Mouse (Mus musculus) liver, embryonic 15.5 days (tissue): Measurements from ENCODE around the gene Zfp710. TPM values are rescaled to one million over a fixed set of nuclear protein-coding genes. Genes with fewer than 3 reads are reported as not detected.
"Not testable (repeated sequence)": the region's sequence is repeated elsewhere in the genome, so short reads cannot be mapped to it uniquely, and the experiment has no call there.

Experiments used
- ATAC-seq: fragments of 200-750 bp; cut with Nextera tagmentation; 2 replicates; pipeline ENCODE4 v1.8.0; 2017; ENCODE audit warnings: moderate number of reproducible peaks, mild to moderate bottlenecking, moderate library complexity; ENCODE audit not compliant: insufficient read depth
- H3K27ac ChIP-seq: fragments of 300-500 bp; sonication (generic); replicated peaks from 2 replicates; pipeline ENCODE4 v1.5.1; 2015; ENCODE audit warnings: mild to moderate bottlenecking, inconsistent platforms
- H3K27me3 ChIP-seq: fragments of 300-500 bp; sonication (generic); 2 replicates; pipeline ENCODE4 v1.6.1; 2015; ENCODE audit warnings: mild to moderate bottlenecking, inconsistent platforms
- H3K36me3 ChIP-seq: fragments of 300-500 bp; sonication (generic); replicated peaks from 2 replicates; pipeline ENCODE4 v1.6.1; 2015; ENCODE audit warnings: moderate library complexity, mild to moderate bottlenecking, inconsistent platforms
- H3K4me1 ChIP-seq: fragments of 300-500 bp; sonication (generic); replicated peaks from 2 replicates; pipeline ENCODE4 v1.6.1; 2015; ENCODE audit warnings: inconsistent platforms
- H3K4me2 ChIP-seq: fragments of 300-500 bp; sonication (generic); 2 replicates; pipeline ENCODE4 v1.6.1; 2015; ENCODE audit warnings: moderate library complexity, mild to moderate bottlenecking, inconsistent platforms
- H3K4me3 ChIP-seq: fragments of 300-500 bp; sonication (generic); replicated peaks from 2 replicates; pipeline ENCODE4 v1.5.1; 2015; ENCODE audit warnings: mild to moderate bottlenecking, inconsistent platforms
- H3K9ac ChIP-seq: fragments of 300-500 bp; sonication (generic); 2 replicates; pipeline ENCODE4 v1.6.1; 2015; ENCODE audit warnings: moderate library complexity, mild to moderate bottlenecking, inconsistent platforms
- H3K9me3 ChIP-seq: fragments of 300-500 bp; sonication (generic); replicated peaks from 2 replicates; pipeline ENCODE4 v1.6.1; 2016; ENCODE audit warnings: inconsistent platforms
- WGBS: fragments of 180-500 bp; shearing (Covaris S2); methylation state at CpG from one replicate; pipeline ENCODE4 v1.1.7; 2015; ENCODE audit warnings: mixed read lengths; ENCODE audit not compliant: insufficient replicate concordance; 5-methylcytosine and 5-hydroxymethylcytosine counted together
- polyA plus RNA-seq: library from polyadenylated mRNA; unstranded; fragments of >200 nt; fragmentation: Nextera tagmentation; extraction: Ambion mirVana; gene quantifications from 2 replicates; pipeline ENCODE4 v1.2.1, GENCODE M21; 2015

Gene Zfp710
- 5.6 and 7.4 TPM in 2 replicates for polyA plus RNA-seq

DNA sequence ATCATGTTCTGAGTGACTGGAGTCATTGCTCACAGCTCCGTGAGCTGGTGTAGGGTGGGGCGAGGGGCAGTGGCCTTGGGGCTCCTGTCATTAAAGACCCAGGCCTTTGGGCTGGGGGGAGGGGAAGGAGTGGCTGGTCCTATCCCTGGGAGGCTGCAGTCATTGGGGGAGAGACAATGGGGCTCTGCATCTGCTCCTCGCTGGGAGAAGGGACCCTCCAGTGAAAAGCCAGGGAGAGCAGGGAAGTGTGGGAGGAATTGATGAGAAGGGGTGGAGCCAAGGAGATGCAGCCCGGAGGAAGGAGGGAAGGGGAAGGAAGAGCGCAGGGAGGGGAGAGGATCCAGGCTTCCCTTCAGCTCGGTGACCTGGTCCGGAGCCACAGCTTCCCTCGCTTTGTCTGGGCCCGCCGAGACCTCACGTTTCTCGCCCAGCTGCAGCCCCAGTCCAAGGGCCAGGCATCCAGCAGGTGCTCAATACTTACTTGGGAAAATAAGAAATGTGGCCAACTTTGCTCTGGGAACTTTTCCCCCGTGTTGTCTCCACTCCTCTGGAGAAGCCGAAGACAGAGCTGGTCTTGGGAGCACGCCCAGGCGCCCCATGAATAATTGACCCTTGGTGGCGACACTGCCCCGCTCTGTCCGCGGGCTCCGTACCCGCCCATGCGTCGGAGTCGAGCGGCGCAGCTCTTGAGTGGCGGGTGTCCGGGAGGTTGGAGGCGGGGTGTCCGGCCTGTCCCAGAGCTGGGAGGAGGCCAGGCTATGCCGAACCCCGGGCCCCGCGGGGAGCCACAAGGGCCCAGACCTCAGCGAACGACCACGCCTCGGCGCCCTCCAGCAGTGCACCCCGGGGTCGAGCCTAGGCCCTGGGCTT, at the start of gene Zfp710:
Zfp710 (plus strand) TSS at position 294 of the 870 bp plus-strand sequence.
- 2% methylated on average over 42 of the region's 42 CpGs for WGBS
- H3K27ac ChIP-seq: peak within 1 kb of the TSS; percentile 93

DNA sequence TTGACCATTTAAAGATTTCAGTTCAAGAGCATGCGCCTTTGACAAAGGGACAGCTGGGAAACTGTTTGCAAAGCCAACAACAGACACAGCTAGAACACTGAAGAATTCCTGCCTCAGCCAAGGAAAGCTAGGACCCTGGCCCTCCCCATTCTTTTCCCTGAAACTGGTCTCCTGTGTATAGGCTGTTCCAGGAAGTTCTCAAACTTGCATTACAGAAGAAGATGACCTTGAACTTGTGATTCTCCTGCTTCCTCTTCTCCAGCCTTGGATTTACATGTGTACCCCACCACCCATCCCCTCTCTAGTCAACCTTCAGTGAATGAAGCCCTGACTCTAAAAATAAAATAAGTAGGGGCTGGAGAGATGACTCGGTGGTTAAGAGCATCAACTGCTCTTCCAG, 49.3 kb upstream of the Zfp710 start:
- no peak overlapping the region for H3K27ac ChIP-seq
- H3K27me3 ChIP-seq: no peaks in the 10 kb centered on the region
- WGBS: 66% methylated on average over 2 of the region's 2 CpGs
- no peaks in the 10 kb centered on the region for H3K9me3 ChIP-seq
- no peak for ATAC-seq
- no peaks in the 10 kb centered on the region for H3K4me1 ChIP-seq
- H3K4me2 ChIP-seq: no peak overlapping the region
- no peak overlapping the region for H3K4me3 ChIP-seq
- H3K36me3 ChIP-seq: no peaks in the 10 kb centered on the region
- H3K9ac ChIP-seq: no peak overlapping the region

More for the DNA sequence above, at the start of gene Zfp710:
- Histone ChIP-seq H3K27me3 (peaks cover 54% of the 10 kb centered on the region), H3K4me1 (peaks cover 47% of the 10 kb centered on the region), H3K9ac (peak within 1 kb of the TSS; percentile 68), H3K4me3 (peak within 1 kb of the TSS; percentile 72), H3K4me2 (peak within 1 kb of the TSS; percentile 94), H3K36me3 (no peaks in the 10 kb centered on the region), H3K9me3 (no peaks in the 10 kb centered on the region)
- peak; percentile 85 for ATAC-seq

DNA sequence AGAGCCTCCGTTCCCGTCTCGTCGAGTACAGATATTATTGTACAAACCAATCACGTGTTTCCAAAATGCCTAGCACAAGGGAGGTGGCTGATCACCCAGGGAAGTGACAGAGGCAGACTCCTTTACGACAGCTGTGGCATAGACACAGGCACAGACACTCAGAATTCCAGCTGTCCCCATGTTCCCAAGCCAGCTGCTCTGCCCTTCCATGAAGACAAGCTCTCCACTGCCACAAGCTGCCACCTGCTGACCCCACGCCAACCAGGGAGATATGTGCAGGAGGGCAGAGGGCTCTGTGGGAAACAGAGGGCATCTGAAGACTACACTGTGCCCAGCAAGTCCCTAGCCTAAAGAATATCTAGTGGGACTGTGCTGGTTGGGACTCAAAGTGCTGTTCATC, 37.9 kb upstream of the Zfp710 start:
- no peak for ATAC-seq

DNA sequence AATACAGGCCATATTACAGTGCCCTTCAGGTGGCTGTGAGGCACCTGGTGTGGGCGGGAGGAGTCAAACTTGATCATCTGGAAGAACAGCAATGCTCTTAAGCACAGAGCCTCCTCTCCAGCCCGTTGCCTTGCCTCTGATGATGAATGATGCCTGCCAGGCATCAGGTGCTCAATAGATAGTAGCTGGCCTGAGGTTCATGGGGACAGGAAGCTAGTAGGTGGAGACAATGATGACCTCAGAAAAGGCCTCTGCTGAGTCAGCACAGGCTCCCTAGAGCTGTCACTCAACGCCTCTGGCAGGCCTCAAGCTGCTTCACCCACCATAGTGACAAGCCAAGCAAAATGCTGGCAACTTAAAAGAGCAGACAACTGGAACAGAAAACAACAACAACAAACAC, 36.9 kb upstream of the Zfp710 start:
- Histone ChIP-seq H3K9me3 (no peaks in the 10 kb centered on the region), H3K4me1 (no peaks in the 10 kb centered on the region), H3K9ac (no peak overlapping the region), H3K36me3 (no peaks in the 10 kb centered on the region), H3K4me3 (no peak overlapping the region), H3K4me2 (no peak overlapping the region), H3K27me3 (no peaks in the 10 kb centered on the region), H3K27ac (no peak overlapping the region)
- no peak for ATAC-seq
- WGBS: 31% methylated on average over 3 of the region's 3 CpGs

More for the DNA sequence above, 37.9 kb upstream of the Zfp710 start:
- WGBS: 72% methylated on average over 7 of the region's 7 CpGs
- no peaks in the 10 kb centered on the region for H3K4me1 ChIP-seq
- H3K27ac ChIP-seq: no peak overlapping the region
- H3K27me3 ChIP-seq: no peaks in the 10 kb centered on the region
- H3K9ac ChIP-seq: no peak overlapping the region
- H3K9me3 ChIP-seq: no peaks in the 10 kb centered on the region
- H3K4me3 ChIP-seq: no peak overlapping the region
- no peaks in the 10 kb centered on the region for H3K36me3 ChIP-seq
- H3K4me2 ChIP-seq: no peak overlapping the region

DNA sequence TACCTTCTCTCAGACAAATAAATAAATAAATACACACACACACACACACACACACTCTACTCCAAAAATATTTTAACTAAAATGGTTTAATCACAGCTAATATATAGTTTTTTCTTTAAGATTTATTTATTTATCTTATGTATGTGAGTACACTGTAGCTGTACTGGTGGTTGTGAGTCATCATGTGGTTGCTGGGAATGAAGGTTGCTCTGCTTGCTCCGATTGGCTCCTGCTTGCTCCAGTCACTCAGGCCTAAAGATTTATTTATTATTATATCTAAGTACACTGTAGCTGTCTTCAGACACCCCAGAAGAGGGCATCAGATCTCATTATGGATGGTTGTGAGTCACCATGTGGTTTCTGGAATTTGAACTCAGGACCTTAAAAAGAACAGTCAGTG, 36.1 kb upstream of the Zfp710 start:
- not testable (repeated sequence) for H3K36me3 ChIP-seq, H3K4me3 ChIP-seq, H3K27me3 ChIP-seq, H3K9me3 ChIP-seq, H3K27ac ChIP-seq, H3K4me1 ChIP-seq, H3K4me2 ChIP-seq, H3K9ac ChIP-seq, ATAC-seq
- WGBS: 61% methylated on average over 1 of the region's 1 CpGs

DNA sequence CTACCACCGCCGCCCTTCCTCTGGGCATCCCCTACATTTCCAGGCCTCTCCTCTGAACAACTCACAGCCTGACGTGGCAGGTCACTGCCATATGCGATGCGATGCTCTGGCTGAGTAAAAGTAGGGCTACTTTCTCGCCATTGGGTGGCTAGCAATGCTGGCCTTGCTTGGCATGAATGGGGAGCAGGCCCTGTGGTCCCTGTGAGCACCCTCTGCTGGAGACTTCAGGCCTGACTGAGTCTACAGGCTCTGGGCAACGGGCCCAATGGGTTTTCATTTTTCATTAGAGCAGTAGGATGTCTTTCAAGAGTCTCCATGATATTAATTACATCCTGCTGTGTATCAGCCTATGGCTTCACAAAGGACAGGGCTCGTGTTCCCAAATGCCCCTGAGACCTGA, 30.1 kb upstream of the Zfp710 start:
- H3K27me3 ChIP-seq: no peaks in the 10 kb centered on the region
- H3K4me1 ChIP-seq: no peaks in the 10 kb centered on the region
- H3K36me3 ChIP-seq: no peaks in the 10 kb centered on the region
- H3K9ac ChIP-seq: no peak overlapping the region
- 44% methylated on average over 8 of the region's 8 CpGs for WGBS
- no peak overlapping the region for H3K4me3 ChIP-seq
- H3K9me3 ChIP-seq: no peaks in the 10 kb centered on the region
- no peak for ATAC-seq
- no peak overlapping the region for H3K4me2 ChIP-seq
- H3K27ac ChIP-seq: no peak overlapping the region

DNA sequence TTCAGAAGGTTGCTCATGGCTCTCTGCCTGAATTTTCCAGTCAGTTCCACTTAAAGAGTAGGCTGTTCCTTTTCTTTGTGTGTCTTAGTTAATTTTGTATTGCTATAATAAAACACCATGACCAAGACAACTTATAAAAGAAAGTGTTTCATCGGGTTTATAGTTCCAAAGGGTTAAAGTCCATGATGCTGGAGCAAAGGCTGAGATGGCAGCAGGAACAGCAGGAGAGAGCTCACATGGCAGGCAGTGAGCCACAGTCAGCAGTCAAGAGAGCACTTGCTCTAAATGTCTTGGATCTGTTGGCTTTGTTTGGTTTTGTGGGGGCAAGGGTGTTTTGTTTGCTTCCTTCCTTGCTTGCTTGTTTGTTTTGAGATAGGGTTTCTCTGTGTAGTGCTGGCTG, 26.9 kb upstream of the Zfp710 start:
- H3K9me3 ChIP-seq: no peaks in the 10 kb centered on the region
- H3K36me3 ChIP-seq: no peaks in the 10 kb centered on the region
- WGBS: 67% methylated on average over 1 of the region's 1 CpGs
- no peak overlapping the region for H3K4me2 ChIP-seq
- ATAC-seq: no peak
- H3K27me3 ChIP-seq: no peaks in the 10 kb centered on the region
- H3K4me3 ChIP-seq: no peak overlapping the region
- no peak overlapping the region for H3K27ac ChIP-seq
- H3K4me1 ChIP-seq: no peaks in the 10 kb centered on the region
- H3K9ac ChIP-seq: no peak overlapping the region

DNA sequence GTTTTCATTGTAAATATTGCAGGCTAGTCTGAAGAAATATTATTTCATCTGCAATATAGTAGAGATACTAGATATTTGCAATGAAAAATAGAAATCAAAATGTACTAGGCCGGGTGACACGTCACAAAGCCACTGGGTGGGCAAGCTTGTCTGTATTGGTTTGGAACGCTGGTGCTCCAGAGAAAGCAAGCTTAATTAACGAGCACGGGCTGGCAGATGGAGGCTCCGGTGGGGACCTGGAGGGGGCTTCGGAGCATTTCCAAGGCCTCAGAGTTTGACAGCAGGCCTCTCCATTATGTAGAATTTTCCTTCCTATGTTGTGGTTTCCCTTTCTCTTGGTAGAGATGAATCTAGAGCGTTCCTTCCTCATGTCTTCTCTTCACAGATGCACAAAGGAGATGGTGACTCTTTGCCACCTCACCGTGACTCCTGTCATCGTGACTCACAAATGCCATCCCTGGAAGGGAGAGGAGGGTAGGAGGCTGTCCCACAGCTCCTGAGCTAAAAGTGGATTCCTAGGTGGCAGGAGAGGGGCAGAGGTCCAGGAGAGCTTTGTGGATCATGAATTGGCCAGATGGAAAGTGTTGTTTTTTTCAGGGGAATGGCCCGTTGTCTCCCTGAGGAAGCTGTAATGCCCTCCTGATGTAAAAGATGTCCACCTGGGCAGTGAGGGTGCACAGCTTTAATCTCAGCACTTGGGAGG, 22.1 kb upstream of the Zfp710 start:
- Histone ChIP-seq H3K4me1 (no peaks in the 10 kb centered on the region; the same call in 1 of the 2 replicates), H3K4me3 (no peak overlapping the region), H3K9ac (no peak overlapping the region), H3K27ac (no peak overlapping the region), H3K4me2 (no peak overlapping the region), H3K27me3 (no peaks in the 10 kb centered on the region), H3K36me3 (no peaks in the 10 kb centered on the region), H3K9me3 (no peaks in the 10 kb centered on the region)
- WGBS: 61% methylated on average over 11 of the region's 11 CpGs
- no peak for ATAC-seq

DNA sequence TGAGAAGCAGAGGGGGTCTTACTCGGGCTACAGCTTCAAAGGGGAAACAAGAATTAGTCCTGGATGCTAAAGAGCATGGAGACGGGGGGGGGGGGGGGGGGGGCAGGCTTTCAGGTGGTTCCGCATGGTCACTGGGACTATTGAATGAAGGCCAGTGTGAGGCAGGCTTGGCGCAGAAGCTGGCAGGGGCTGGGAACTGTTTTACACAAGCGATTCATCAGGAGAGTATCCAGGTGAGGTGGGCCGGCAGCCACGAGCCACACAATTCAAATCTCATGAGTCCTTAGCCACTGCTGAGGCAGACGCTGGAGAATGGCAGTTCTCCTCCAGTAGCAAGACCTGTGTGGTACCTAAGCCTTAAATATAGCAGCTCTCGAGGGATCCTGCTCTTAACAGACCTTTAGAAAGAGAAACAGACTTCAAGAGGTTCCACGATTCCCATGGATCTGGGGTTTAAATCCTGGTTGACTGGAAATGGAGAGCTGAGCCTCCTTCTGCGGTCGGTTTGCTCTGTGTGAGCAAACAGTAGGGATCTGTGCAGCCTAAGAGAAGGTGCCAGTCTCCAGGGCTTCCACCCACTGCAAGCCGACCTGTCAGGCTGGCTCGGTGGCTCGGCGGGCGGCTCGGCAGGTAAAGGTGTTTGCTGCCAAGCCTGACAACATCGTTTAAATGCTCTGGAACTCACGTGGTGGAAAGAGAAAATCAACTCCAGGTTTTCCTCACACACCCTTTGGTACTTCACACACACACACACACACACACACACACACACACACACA, 19.6 kb upstream of the Zfp710 start:
- 62% methylated on average over 20 of the region's 20 CpGs for WGBS
- Histone ChIP-seq H3K9me3 (no peaks in the 10 kb centered on the region), H3K27ac (no peak overlapping the region), H3K4me3 (no peak overlapping the region), H3K27me3 (no peaks in the 10 kb centered on the region), H3K4me1 (no peaks in the 10 kb centered on the region; the same call in 1 of the 2 replicates), H3K9ac (no peak overlapping the region), H3K36me3 (no peaks in the 10 kb centered on the region), H3K4me2 (no peak overlapping the region)
- ATAC-seq: no peak

DNA sequence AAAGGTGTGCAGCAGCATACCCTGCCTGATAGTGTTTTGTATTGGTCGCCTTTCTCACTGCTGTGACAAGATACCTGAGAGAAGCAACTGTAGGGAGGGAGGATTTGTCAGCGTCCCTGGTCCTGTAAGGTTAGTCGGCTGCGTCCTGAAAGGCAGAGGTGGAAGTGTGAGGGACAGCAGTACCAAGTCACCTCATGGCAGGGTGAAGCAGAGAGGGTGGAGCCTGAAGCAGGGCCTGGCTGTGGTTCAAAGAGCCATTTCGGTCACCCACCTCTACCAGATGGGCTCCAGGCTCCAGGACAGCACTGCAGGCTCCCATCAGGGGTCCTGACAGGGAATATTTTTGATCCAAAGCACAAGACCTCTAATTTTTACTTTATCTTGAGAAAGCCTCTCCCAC, 13.9 kb upstream of the Zfp710 start:
- H3K4me1 ChIP-seq: peaks cover 8% of the 10 kb centered on the region
- H3K4me3 ChIP-seq: no peak overlapping the region
- no peak for ATAC-seq
- H3K27me3 ChIP-seq: no peaks in the 10 kb centered on the region
- no peaks in the 10 kb centered on the region for H3K9me3 ChIP-seq
- no peak overlapping the region for H3K4me2 ChIP-seq
- no peaks in the 10 kb centered on the region for H3K36me3 ChIP-seq
- H3K27ac ChIP-seq: no peak overlapping the region
- no peak overlapping the region for H3K9ac ChIP-seq
- 66% methylated on average over 5 of the region's 5 CpGs for WGBS

DNA sequence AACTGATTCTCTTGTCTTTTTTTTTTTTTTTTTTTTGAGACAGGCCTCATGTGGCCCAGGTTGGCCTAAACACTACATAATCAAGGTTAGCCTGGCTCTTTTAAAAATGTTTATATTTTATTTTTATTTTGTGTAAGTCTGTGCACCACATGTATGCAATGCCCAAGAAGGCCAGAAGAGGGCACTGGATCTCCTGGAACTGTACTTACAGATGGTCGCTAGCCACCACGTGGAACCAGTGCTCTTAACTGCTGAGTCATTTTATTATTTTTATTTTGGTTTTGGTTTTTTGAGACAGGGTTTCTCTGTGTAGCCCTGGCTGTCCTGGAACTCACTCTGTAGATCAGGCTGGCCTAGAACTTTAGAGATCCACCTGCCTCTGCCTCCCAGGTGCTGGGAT, 13.1 kb upstream of the Zfp710 start:
- no peak for ATAC-seq

More for the DNA sequence above, 13.1 kb upstream of the Zfp710 start:
- H3K9ac ChIP-seq: no peak overlapping the region
- no peak overlapping the region for H3K27ac ChIP-seq
- no peaks in the 10 kb centered on the region for H3K9me3 ChIP-seq
- H3K36me3 ChIP-seq: no peaks in the 10 kb centered on the region
- peaks cover 8% of the 10 kb centered on the region for H3K4me1 ChIP-seq
- 20% methylated on average over 2 of the region's 2 CpGs for WGBS
- no peak overlapping the region for H3K4me3 ChIP-seq
- H3K27me3 ChIP-seq: no peaks in the 10 kb centered on the region
- no peak overlapping the region for H3K4me2 ChIP-seq
